Comparison of ENCODE assay signal across 32 mouse cellular contexts in the genomic region with DNA sequence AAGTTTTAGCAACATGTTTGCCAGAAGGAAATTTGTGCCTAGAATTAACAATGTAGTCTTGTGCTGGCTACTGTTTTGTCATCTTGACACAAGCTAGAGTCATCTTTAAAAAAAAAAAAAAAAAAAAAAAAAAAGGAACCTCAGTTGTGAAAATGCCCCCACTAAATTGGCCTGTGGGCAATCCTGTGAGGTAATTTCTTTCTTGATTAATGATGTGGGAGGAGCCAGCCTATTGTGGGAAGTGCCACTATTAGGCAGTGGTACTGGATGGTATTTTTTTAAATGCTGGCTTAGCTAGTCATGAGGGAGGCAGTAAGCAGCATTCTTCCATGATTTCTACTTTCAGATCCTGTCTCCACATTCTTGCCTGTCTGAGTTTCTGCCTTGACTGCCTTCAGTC. TPM values are rescaled to one million over a fixed set of nuclear protein-coding genes. Genes with fewer than 3 reads are reported as not detected.
"Had no signal": no experiment of that assay in that cellular context is flagged by ENCODE, and none has a peak within 500 bp of the region (broad histone marks: within the 10 kb centered on the region; RNA-seq: fewer than 3 reads in every experiment).

No protein-coding gene starts in this region.

- DNase-seq: kidney, adult 2 months; kidney, postnatal 25 days; layer of hippocampus, postnatal 36 days; left cerebral cortex, postnatal 4 days; liver, postnatal 0 days; lung, embryonic 14.5 days; right cerebral cortex, adult 18-20 months; right cerebral cortex, postnatal 14 days; right cerebral cortex, postnatal 4 days; thymus, postnatal 25 days had no signal

- H3K9me3 ChIP-seq: limb, embryonic 12.5 days; limb, embryonic 15.5 days; megakaryocyte, embryonic 14.5 days; midbrain, embryonic 10.5 days; midbrain, embryonic 13.5 days; neural tube, embryonic 13.5 days; stomach, embryonic 15.5 days had no signal

- ATAC-seq: liver, postnatal 0 days; lung, postnatal 0 days; midbrain, embryonic 13.5 days; midbrain, embryonic 16.5 days had no signal

- H3K9ac ChIP-seq: limb, embryonic 12.5 days; limb, embryonic 15.5 days; liver, embryonic 14.5 days; liver, postnatal 0 days; lung, embryonic 14.5 days; midbrain, embryonic 13.5 days; neural tube, embryonic 13.5 days; stomach, embryonic 15.5 days had no signal

- H3K4me1 ChIP-seq: limb, embryonic 12.5 days; limb, embryonic 15.5 days; megakaryocyte, embryonic 14.5 days; midbrain, embryonic 10.5 days; midbrain, embryonic 13.5 days; neural tube, embryonic 13.5 days; stomach, embryonic 15.5 days had no signal

- H3K36me3 ChIP-seq: midbrain, embryonic 13.5 days; stomach, embryonic 15.5 days had no signal

- H3K4me3 ChIP-seq: layer of hippocampus, adult 2 months; left cerebral cortex, adult 2 months; limb, embryonic 12.5 days; limb, embryonic 15.5 days; megakaryocyte, embryonic 14.5 days; midbrain, embryonic 10.5 days; midbrain, embryonic 13.5 days; myocyte; neural tube, embryonic 13.5 days; stomach, embryonic 15.5 days had no signal

- H3K27me3 ChIP-seq: limb, embryonic 12.5 days; limb, embryonic 15.5 days; midbrain, embryonic 13.5 days; neural tube, embryonic 13.5 days; stomach, embryonic 15.5 days had no signal

- H3K27ac ChIP-seq: kidney, postnatal 0 days; layer of hippocampus, adult 2 months; left cerebral cortex, adult 2 months; limb, embryonic 12.5 days; limb, embryonic 15.5 days; liver, embryonic 14.5 days; midbrain, embryonic 10.5 days; midbrain, embryonic 13.5 days; neural tube, embryonic 13.5 days; stomach, embryonic 15.5 days had no signal

RNA-seq across cellular contexts. Expression of a gene that starts 26.7 kb away (rescaled TPM):
- total RNA-seq: layer of hippocampus, adult 2 months; layer of hippocampus, postnatal 10 days; layer of hippocampus, postnatal 36 days; left cerebral cortex, adult 2 months; left cerebral cortex, postnatal 14 days; left cerebral cortex, postnatal 4 days; monocyte, adult 5-6 weeks; neutrophil, adult 5-6 weeks had no signal
- polyA plus RNA-seq: kidney, adult 2 months; kidney, embryonic 14.5 days; kidney, postnatal 0 days; large intestine, adult 2 months; limb, embryonic 12.5 days; limb, embryonic 15.5 days; liver, embryonic 11.5 days; liver, embryonic 14.5 days; liver, postnatal 0 days; lung, embryonic 14.5 days; lung, postnatal 0 days; midbrain, embryonic 10.5 days; midbrain, embryonic 13.5 days; midbrain, embryonic 16.5 days; myocyte; neural tube, embryonic 13.5 days; stomach, embryonic 15.5 days; thymus, postnatal 0 days had no signal

RNA-seq across cellular contexts. Expression of a gene that starts 35.2 kb away (rescaled TPM):
- total RNA-seq: layer of hippocampus, adult 2 months; monocyte, adult 5-6 weeks; neutrophil, adult 5-6 weeks had no signal
- polyA plus RNA-seq: kidney, adult 2 months; kidney, embryonic 14.5 days; kidney, postnatal 0 days; limb, embryonic 12.5 days; limb, embryonic 15.5 days; liver, embryonic 11.5 days; liver, embryonic 14.5 days; liver, postnatal 0 days; lung, embryonic 14.5 days; lung, postnatal 0 days; midbrain, embryonic 10.5 days; midbrain, embryonic 13.5 days; myocyte; neural tube, embryonic 13.5 days; stomach, embryonic 15.5 days; thymus, postnatal 0 days had no signal

RNA-seq across cellular contexts. Expression of a gene that starts 47.6 kb away (rescaled TPM):
- total RNA-seq: monocyte, adult 5-6 weeks; neutrophil, adult 5-6 weeks had no signal
- polyA plus RNA-seq: kidney, embryonic 14.5 days; liver, embryonic 11.5 days; liver, postnatal 0 days; myocyte; thymus, postnatal 0 days had no signal
